Mouse (Mus musculus): ENCODE measurements around the gene Olfr31. TPM values are rescaled to one million over a fixed set of nuclear protein-coding genes. Genes with fewer than 3 reads are reported as not detected.

Olfr31 gene
- total RNA-seq, 2 experiments from 2014 or later: not detected

DNA sequence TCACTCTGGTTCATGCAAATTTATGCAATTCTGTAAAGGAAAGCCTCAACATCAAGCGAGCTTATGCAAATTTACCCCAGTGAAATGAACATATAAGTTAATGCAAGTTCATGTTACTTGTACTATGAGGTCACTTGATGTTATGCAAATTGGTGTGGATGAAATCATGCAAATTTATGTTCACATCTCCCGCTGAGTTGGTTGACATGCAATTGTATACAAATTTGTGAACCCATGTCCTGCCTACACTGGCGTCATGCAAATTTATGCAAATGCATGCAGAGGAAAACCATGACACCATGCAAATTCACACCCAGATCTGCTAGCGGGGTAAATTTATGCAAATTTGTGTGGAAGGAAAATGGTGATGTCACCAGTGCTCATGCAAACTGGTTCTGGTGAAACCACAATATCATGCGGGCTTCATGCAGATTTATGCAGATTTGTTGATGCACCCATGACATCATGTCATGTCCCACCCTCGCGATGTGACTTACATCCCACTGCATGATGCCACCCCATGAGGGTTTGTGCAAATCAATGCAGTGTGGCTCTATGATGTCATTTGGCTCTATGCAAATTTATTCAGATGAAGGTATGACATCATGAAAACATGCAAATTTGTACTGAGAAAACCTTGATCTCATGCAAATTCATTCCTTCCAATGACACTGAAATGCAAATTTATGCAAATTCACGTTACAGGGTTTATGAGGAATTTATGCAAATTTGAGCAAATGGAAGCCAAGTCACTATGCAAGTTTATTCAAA, 31.3 kb downstream of the Olfr31 start:
- no peak for DNase-seq (ENCODE audit: low spot score in 2 of 2)

DNA sequence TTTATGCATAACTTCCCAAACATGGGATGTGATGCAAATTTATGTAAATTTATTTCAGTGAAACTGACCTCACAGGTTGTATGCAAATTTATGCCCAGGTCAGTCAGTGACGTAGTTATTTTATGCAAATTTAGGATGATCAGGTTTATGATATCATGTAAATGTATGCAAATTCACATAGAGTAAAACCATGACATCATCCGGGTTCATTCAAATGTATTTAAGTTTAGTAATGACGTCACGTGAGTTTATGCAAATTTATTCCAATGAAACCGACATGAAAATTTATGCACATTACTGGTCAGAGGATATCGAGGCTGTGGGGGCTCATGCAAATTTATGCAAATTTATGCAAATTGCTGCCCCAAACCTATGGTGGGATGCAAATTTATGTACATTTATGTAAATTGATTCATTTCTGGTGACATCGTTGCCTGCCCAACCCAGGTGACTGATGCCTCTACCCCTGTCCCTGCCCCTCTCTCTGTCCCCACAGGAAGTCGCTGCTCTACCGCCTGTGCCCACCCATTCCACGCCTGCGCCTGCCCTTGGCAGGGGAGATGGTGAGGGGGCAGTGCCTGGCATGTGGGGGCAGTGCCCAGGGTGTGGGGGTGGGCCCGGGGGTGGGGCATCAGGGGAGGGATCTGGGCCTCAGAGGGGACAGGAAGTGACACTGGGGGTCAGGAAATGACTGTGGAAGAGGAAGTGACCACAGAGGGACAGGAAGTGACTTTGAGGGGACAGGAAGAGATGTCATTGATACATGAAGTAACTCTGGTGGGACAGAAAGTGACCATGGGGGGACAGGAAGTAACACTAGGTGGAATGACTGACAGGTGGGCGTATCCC, 32.1 kb downstream of the Olfr31 start:
- DNase-seq (ENCODE audit: low spot score in 2 of 2): no peak

- DNase-seq (ENCODE audit: low spot score in 2 of 2): no peak
These were observed 32.7 kb downstream of the Olfr31 start for GRCm38 (mm10) chr14:14355360-14355646.

Other genes starting within 250 kb of the Olfr31 start
- 100 to 1,000 TPM; 153 to 159 TPM for gene Psmd6, start 201.8 kb upstream of the Olfr31 start, total RNA-seq (2021)
- not detected for gene Olfr720, start 136.0 kb upstream of the Olfr31 start, total RNA-seq (2021)
- 10 to 100 TPM; 20.1 to 22.3 TPM for gene Il3ra, start 23.4 kb downstream of the Olfr31 start, total RNA-seq (2021)
- gene Olfr721-ps1, start 78.5 kb downstream of the Olfr31 start, total RNA-seq (2021): not detected